Mouse (Mus musculus): ENCODE results near the gene Evi5. TPM values are rescaled to one million over a fixed set of nuclear protein-coding genes. Genes with fewer than 3 reads are reported as not detected.

The Evi5 gene
- polyA plus RNA-seq, 1 experiment = 6.8 TPM

DNA sequence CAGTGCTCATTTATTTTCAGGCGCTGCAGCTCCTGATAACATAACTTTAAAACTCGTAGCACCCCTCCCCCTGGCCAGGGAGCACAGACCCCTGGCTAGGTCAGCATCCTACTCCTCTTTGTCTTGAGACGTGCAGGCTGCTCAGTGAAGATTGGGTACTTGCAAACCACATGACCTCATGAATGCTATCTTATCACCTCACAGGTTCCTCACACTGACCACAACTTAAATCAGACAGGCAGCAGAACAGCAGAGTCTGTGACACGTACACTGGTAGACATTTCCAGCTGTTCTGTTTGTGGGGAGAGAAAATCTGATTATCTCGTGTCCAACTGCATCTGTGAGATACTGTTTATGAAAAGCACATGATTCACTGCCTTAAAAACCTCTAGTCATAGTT lies 115.8 kb downstream of the Evi5 start:
- H3ac ChIP-seq (ENCODE audit: control insufficient read depth, insufficient read length, low read depth) = no peak overlapping the region
- H3K27me3 ChIP-seq (ENCODE audit: control insufficient read depth, insufficient read depth, insufficient read length) = no peaks in the 10 kb centered on the region

DNA sequence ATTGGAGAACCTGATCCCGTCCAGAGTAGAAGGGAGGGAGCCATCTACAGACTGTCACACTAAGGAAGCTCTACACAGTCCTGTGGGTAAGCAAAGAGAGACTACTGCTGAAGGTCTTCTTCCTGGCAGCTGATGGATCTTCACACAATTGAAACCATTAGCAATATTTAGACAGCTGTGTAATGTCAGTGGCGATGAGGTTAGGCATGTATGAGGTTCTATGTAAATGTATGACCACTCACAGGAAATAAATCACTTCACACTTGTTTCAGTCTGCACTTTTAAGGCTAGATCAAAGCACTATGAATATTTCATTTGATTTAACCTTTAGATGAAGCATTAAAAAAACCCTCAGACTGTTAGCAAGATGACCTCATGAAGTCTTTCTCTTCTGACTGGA lies 118.8 kb downstream of the Evi5 start:
- no peaks in the 10 kb centered on the region for H3K79me2 ChIP-seq (ENCODE audit: control insufficient read depth, insufficient read depth)

More for the DNA sequence above, 115.8 kb downstream of the Evi5 start:
- H3K4me3 ChIP-seq (ENCODE audit: insufficient read depth, poor library complexity, severe bottlenecking) = no peak overlapping the region
- H3K79me2 ChIP-seq (ENCODE audit: control insufficient read depth, insufficient read depth) = no peaks in the 10 kb centered on the region
- H3K36me3 ChIP-seq (ENCODE audit: control insufficient read depth, insufficient read depth) = peaks cover 11% of the 10 kb centered on the region
- TF ChIP-seq MYOD1 (IDR thresholded peaks at IDR 0.05; ENCODE audit: control insufficient read depth, insufficient read length, low read depth) = peak; percentile 98
- TF ChIP-seq FOSL1 (IDR thresholded peaks at IDR 0.05; ENCODE audit: insufficient read depth, low read length, poor library complexity, severe bottlenecking) = no peak
- no peak for TF ChIP-seq MAX (IDR thresholded peaks at IDR 0.05)
- no peak for TF ChIP-seq CEBPB (IDR thresholded peaks at IDR 0.05; ENCODE audit: low read depth)
- peak; percentile 76 for TF ChIP-seq USF1 (IDR thresholded peaks at IDR 0.05; ENCODE audit: low read depth)
- TF ChIP-seq MYOG (IDR thresholded peaks at IDR 0.05; ENCODE audit: control insufficient read depth, extremely low read depth, insufficient read length) = no peak
- no peak for TF ChIP-seq CTCF (IDR thresholded peaks at IDR 0.05; ENCODE audit: control insufficient read depth, insufficient read depth, insufficient read length)
- no peaks in the 10 kb centered on the region for H3K79me3 ChIP-seq (ENCODE audit: low read depth)

DNA sequence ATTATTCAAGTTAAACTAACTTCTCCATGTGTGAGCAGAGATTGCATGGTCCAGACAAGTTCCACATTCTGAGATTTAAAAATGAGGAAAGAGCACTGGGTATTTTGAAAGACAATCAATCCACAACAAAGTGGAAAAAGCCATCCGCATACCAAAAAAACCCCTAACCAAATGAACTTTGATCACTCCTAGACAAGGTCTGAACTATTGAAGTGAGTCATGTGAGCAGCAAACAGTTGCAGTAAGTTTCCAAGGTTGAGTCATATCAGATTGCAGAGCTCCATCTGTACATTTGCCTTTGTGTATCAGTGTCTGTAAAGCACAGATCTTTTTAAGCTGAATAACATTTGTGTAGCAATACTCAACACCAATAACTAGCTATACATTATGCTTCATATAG lies 120.2 kb downstream of the Evi5 start:
- no peak for TF ChIP-seq CTCF (IDR thresholded peaks at IDR 0.05; ENCODE audit: control insufficient read depth, insufficient read depth, insufficient read length)
- TF ChIP-seq USF1 (IDR thresholded peaks at IDR 0.05; ENCODE audit: low read depth) = peak; percentile 83
- no peak for TF ChIP-seq MYOG (IDR thresholded peaks at IDR 0.05; ENCODE audit: control insufficient read depth, extremely low read depth, insufficient read length)
- TF ChIP-seq CEBPB (IDR thresholded peaks at IDR 0.05; ENCODE audit: low read depth) = peak; percentile 32
- peak; percentile 62 for TF ChIP-seq FOSL1 (IDR thresholded peaks at IDR 0.05; ENCODE audit: insufficient read depth, low read length, poor library complexity, severe bottlenecking)
- peak; percentile 54 for TF ChIP-seq MYOD1 (IDR thresholded peaks at IDR 0.05; ENCODE audit: control insufficient read depth, insufficient read length, low read depth)
- Histone ChIP-seq H3K4me3 (ENCODE audit: insufficient read depth, poor library complexity, severe bottlenecking) (no peak overlapping the region), H3K79me2 (ENCODE audit: control insufficient read depth, insufficient read depth) (no peaks in the 10 kb centered on the region), H3K27me3 (ENCODE audit: control insufficient read depth, insufficient read depth, insufficient read length) (no peaks in the 10 kb centered on the region), H3K36me3 (ENCODE audit: control insufficient read depth, insufficient read depth) (no peaks in the 10 kb centered on the region), H3ac (ENCODE audit: control insufficient read depth, insufficient read length, low read depth) (no peak overlapping the region), H3K79me3 (ENCODE audit: low read depth) (no peaks in the 10 kb centered on the region)

More for the DNA sequence above, 118.8 kb downstream of the Evi5 start:
- no peaks in the 10 kb centered on the region for H3K79me3 ChIP-seq (ENCODE audit: low read depth)
- H3K36me3 ChIP-seq (ENCODE audit: control insufficient read depth, insufficient read depth) = no peaks in the 10 kb centered on the region
- H3K4me3 ChIP-seq (ENCODE audit: insufficient read depth, poor library complexity, severe bottlenecking) = no peak overlapping the region
- H3K27me3 ChIP-seq (ENCODE audit: control insufficient read depth, insufficient read depth, insufficient read length) = no peaks in the 10 kb centered on the region
- H3ac ChIP-seq (ENCODE audit: control insufficient read depth, insufficient read length, low read depth) = no peak overlapping the region
- TF ChIP-seq CEBPB (IDR thresholded peaks at IDR 0.05; ENCODE audit: low read depth) = no peak
- peak; percentile 74 for TF ChIP-seq MYOD1 (IDR thresholded peaks at IDR 0.05; ENCODE audit: control insufficient read depth, insufficient read length, low read depth)

DNA sequence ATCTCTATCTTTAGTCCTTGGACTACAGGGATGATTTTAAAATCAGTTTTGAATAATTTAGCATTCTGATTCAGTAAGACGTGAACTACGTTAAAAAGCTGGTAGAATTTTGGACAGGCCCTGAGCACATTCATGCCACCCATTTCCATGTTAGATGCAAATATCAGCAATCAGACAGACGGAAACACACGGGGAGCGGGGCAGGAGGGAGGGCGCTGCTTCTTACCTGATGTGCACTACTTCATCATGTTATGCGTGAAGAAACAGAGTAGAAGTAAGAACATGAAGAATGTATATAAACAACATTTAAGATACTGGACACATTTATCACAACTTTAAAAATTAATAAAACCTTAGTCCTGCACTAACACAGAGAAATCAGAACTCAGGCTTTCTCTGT lies 121.3 kb downstream of the Evi5 start:
- no peak overlapping the region for H3ac ChIP-seq (ENCODE audit: control insufficient read depth, insufficient read length, low read depth)
- no peak overlapping the region for H3K4me3 ChIP-seq (ENCODE audit: insufficient read depth, poor library complexity, severe bottlenecking)
- TF ChIP-seq MAX (IDR thresholded peaks at IDR 0.05) (no peak), CEBPB (IDR thresholded peaks at IDR 0.05; ENCODE audit: low read depth) (no peak), MYOG (IDR thresholded peaks at IDR 0.05; ENCODE audit: control insufficient read depth, extremely low read depth, insufficient read length) (no peak), CTCF (IDR thresholded peaks at IDR 0.05; ENCODE audit: control insufficient read depth, insufficient read depth, insufficient read length) (no peak), MYOD1 (IDR thresholded peaks at IDR 0.05; ENCODE audit: control insufficient read depth, insufficient read length, low read depth) (no peak), FOSL1 (IDR thresholded peaks at IDR 0.05; ENCODE audit: insufficient read depth, low read length, poor library complexity, severe bottlenecking) (no peak)
- H3K79me2 ChIP-seq (ENCODE audit: control insufficient read depth, insufficient read depth) = no peaks in the 10 kb centered on the region
- H3K79me3 ChIP-seq (ENCODE audit: low read depth) = no peaks in the 10 kb centered on the region
- no peaks in the 10 kb centered on the region for H3K36me3 ChIP-seq (ENCODE audit: control insufficient read depth, insufficient read depth)
- no peaks in the 10 kb centered on the region for H3K27me3 ChIP-seq (ENCODE audit: control insufficient read depth, insufficient read depth, insufficient read length)

DNA sequence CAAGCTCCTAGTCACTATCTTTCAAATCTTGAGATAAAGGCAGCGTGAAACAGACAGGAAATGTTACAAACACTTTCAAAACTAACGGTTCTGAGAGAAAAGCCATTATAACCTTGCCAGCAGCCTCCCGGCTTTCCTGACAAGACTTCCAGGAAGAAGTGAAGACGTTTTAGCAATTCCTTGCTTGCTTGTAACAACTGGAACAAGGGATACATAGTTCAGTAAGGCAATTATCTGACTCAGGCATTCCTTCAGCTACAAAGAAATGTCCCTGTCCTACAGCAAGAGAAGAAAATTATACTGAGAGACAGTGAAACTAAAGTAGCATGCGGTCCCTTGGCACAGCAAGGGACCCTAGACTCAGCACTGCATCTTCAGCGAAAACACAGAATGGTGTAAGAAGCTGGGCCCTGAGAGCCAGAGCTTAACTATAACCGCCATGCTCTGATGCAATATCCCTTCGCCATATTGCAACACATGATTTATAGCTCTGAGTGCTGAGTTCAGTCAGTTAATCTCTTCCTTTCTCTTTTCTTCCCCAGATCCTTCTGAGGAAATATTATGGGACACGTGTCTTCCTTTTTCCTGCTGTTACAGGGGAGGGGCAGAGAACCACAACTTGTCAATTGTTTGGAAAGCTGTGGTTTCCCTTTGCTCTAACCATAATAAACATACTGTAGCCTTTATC lies 125.5 kb downstream of the Evi5 start:
- no peaks in the 10 kb centered on the region for H3K27me3 ChIP-seq (ENCODE audit: control insufficient read depth, insufficient read depth, insufficient read length)
- TF ChIP-seq MYOD1 (IDR thresholded peaks at IDR 0.05; ENCODE audit: control insufficient read depth, insufficient read length, low read depth) (no peak), MAX (IDR thresholded peaks at IDR 0.05) (peak; percentile 44), USF1 (IDR thresholded peaks at IDR 0.05; ENCODE audit: low read depth) (peak; percentile 92), CEBPB (IDR thresholded peaks at IDR 0.05; ENCODE audit: low read depth) (peak; percentile 98), MYOG (IDR thresholded peaks at IDR 0.05; ENCODE audit: control insufficient read depth, extremely low read depth, insufficient read length) (no peak), CTCF (IDR thresholded peaks at IDR 0.05; ENCODE audit: control insufficient read depth, insufficient read depth, insufficient read length) (no peak)

DNA sequence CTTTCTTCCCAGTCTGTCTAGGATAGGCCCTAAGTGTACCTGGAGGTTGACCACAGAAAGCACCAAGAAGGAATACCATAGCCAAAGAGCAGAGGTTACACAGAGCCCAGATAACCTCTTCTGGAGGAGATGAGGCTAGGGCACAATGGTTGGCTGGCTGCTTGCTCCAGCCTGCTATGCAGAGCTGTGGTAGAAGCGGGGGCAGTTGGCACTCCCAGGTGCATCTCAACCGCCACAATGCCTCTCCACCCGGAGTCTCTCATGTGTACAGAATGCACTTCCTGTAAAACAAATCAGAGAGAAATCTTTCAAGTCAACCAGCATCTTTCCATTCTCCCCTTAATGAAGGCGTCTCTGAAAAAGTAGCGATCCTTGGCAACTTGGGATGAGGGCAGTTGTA lies 135.9 kb downstream of the Evi5 start:
- H3K27me3 ChIP-seq (ENCODE audit: control insufficient read depth, insufficient read depth, insufficient read length) = no peaks in the 10 kb centered on the region
- no peak overlapping the region for H3K4me3 ChIP-seq (ENCODE audit: insufficient read depth, poor library complexity, severe bottlenecking)
- no peak overlapping the region for H3ac ChIP-seq (ENCODE audit: control insufficient read depth, insufficient read length, low read depth)
- no peaks in the 10 kb centered on the region for H3K79me2 ChIP-seq (ENCODE audit: control insufficient read depth, insufficient read depth)
- TF ChIP-seq CTCF (IDR thresholded peaks at IDR 0.05; ENCODE audit: control insufficient read depth, insufficient read depth, insufficient read length) (no peak), MYOG (IDR thresholded peaks at IDR 0.05; ENCODE audit: control insufficient read depth, extremely low read depth, insufficient read length) (no peak), MYOD1 (IDR thresholded peaks at IDR 0.05; ENCODE audit: control insufficient read depth, insufficient read length, low read depth) (no peak), FOSL1 (IDR thresholded peaks at IDR 0.05; ENCODE audit: insufficient read depth, low read length, poor library complexity, severe bottlenecking) (no peak), USF1 (IDR thresholded peaks at IDR 0.05; ENCODE audit: low read depth) (no peak)
- H3K79me3 ChIP-seq (ENCODE audit: low read depth) = no peaks in the 10 kb centered on the region
- H3K36me3 ChIP-seq (ENCODE audit: control insufficient read depth, insufficient read depth) = no peaks in the 10 kb centered on the region

More for the DNA sequence above, 125.5 kb downstream of the Evi5 start:
- no peak overlapping the region for H3ac ChIP-seq (ENCODE audit: control insufficient read depth, insufficient read length, low read depth)
- H3K36me3 ChIP-seq (ENCODE audit: control insufficient read depth, insufficient read depth) = no peaks in the 10 kb centered on the region
- H3K4me3 ChIP-seq (ENCODE audit: insufficient read depth, poor library complexity, severe bottlenecking) = no peak overlapping the region
- H3K79me2 ChIP-seq (ENCODE audit: control insufficient read depth, insufficient read depth) = no peaks in the 10 kb centered on the region
- H3K79me3 ChIP-seq (ENCODE audit: low read depth) = no peaks in the 10 kb centered on the region
